Mouse (Mus musculus) thymus, adult 2 months (tissue): ENCODE measurements around the gene Slc25a23.

Experiments
- CTCF ChIP-seq: fragments of 200-500 bp; IDR thresholded peaks from 2 replicates; pipeline ENCODE4 v1.5.1; 2012; ENCODE audit warnings: mild to moderate bottlenecking, control low read depth, low read length, moderate library complexity, borderline replicate concordance; ENCODE audit not compliant: control insufficient read depth, poor library complexity, insufficient read depth; ENCODE audit errors: extremely low read depth
- POLR2A ChIP-seq: fragments of 200-500 bp; IDR thresholded peaks from 2 replicates; pipeline ENCODE4 v1.6.1; 2012; ENCODE audit warnings: mild to moderate bottlenecking, low read length, control low read depth, moderate library complexity; ENCODE audit not compliant: control insufficient read depth, poor library complexity, insufficient read depth; ENCODE audit errors: extremely low read depth

DNA sequence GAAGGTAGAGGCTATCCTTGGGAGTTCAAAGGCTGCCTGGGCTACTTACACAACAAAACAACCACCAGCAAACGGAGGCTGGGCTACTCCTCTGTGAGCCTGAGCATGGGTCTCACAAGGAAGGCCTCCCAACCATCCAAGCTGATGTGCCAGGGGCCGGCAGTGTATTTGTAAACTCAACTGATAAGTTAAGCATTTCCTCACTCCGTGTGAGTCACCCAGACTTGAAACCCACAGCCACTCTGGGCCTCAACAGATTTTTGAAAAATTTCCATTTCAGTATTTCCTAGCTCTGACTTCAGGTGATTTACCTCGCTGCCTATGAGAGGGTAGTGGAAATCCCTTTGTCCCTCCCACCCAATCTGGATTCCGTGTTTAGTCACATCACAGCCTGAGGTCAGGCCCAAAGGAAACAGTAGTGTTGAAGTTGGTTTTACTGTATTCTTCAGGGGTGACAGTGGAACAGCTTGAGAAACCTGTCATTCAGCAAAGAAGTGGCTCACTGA is 49.1 kb upstream of the Slc25a23 start:
- TF ChIP-seq POLR2A (no peak), CTCF (no peak)
